ENCODE assay signal across 13 mouse cellular contexts in genomic region chr14:26675791-26676190, GRCm38 (mm10). TPM values are rescaled to one million over a fixed set of nuclear protein-coding genes. Genes with fewer than 3 reads are reported as not detected.
A peak's percentile ranks its signal among the peaks of the same experiment; 100 is the strongest.
DNase-seq lines count a peak whose midpoint lies in the region; ATAC-seq and TF ChIP-seq lines count a peak whose summit lies in the region.
"Had no signal": no experiment of that assay in that cellular context is flagged by ENCODE, and none has a peak within 500 bp of the region (broad histone marks: within the 10 kb centered on the region; RNA-seq: fewer than 3 reads in every experiment).

No protein-coding gene starts in this region.

- peak overlapping the region; percentile 25; the same call in 1 of the 2 replicates for H3K9ac ChIP-seq in heart, embryonic 14.5 days (ENCODE audit: low read length)
- H3K9ac ChIP-seq: hindbrain, embryonic 13.5 days had no signal

- H3K4me3 ChIP-seq in heart, embryonic 14.5 days (ENCODE audit: control insufficient read depth in 1 of 2, insufficient read depth in 1 of 2, low read depth in 1 of 2, low read length in 2 of 2), result no peak overlapping the region
- peak overlapping the region; percentile 33 for H3K4me3 ChIP-seq in E14TG2a.4 (replicated peaks; ENCODE audit: low read length)
- H3K4me3 ChIP-seq: hindbrain, embryonic 13.5 days had no signal

- no peak for ATAC-seq in heart, embryonic 14.5 days (ENCODE audit: insufficient number of reproducible peaks, insufficient read depth, low FRiP score, low read depth)
- peak; percentile 95 for ATAC-seq in erythroblast, adult 5-6 weeks (replicated peaks; ENCODE audit: low FRiP score, poor library complexity, severe bottlenecking)
- peak; percentile 96 for ATAC-seq in megakaryocyte progenitor cell, adult 5-6 weeks (replicated peaks; ENCODE audit: poor library complexity)
- no peak for ATAC-seq in inflammation-experienced regulatory T-cells, adult 6 months
- ATAC-seq: CD4-positive, CD25-positive, alpha-beta regulatory T cell, adult 4 months; midbrain, embryonic 16.5 days had no signal

- WGBS in heart, embryonic 14.5 days, result 63% methylated on average over 5 of the region's 5 CpGs

- TF ChIP-seq CTCF in E14TG2a.4 (conservative IDR thresholded peaks at IDR 0.05; ENCODE audit: low read length), result no peak

- no peaks in the 10 kb centered on the region for H3K4me1 ChIP-seq in heart, embryonic 14.5 days (ENCODE audit: control insufficient read depth in 2 of 2, insufficient read depth in 2 of 2, low read length in 2 of 2)
- peaks cover 50% of the 10 kb centered on the region for H3K4me1 ChIP-seq in E14TG2a.4 (replicated peaks; ENCODE audit: low read depth, low read length)
- H3K4me1 ChIP-seq: hindbrain, embryonic 13.5 days had no signal

- H3K36me3 ChIP-seq in heart, embryonic 14.5 days (ENCODE audit: control insufficient read depth, insufficient read depth, low read length), result no peaks in the 10 kb centered on the region
- H3K36me3 ChIP-seq in E14TG2a.4 (ENCODE audit: insufficient read depth, low read length), result no peaks in the 10 kb centered on the region
- H3K36me3 ChIP-seq: hindbrain, embryonic 13.5 days had no signal

- no peaks in the 10 kb centered on the region for H3K27me3 ChIP-seq in heart, embryonic 14.5 days (ENCODE audit: control insufficient read depth, insufficient read depth, low read length)
- H3K27me3 ChIP-seq in E14TG2a.4 (ENCODE audit: insufficient read depth, low read length), result no peaks in the 10 kb centered on the region

- H3K4me2 ChIP-seq in heart, embryonic 14.5 days (ENCODE audit: low read length), result peak overlapping the region; percentile 38
- H3K4me2 ChIP-seq: hindbrain, embryonic 13.5 days had no signal

- DNase-seq in heart, postnatal 4 days, result no peak
- DNase-seq in layer of hippocampus, adult 9-10 months (ENCODE audit: low spot score), result no peak
- no peak for DNase-seq in right cerebral cortex, postnatal 10 days (ENCODE audit: low spot score in 2 of 2)

- H3K27ac ChIP-seq in heart, embryonic 14.5 days (replicated peaks in 1 of 2; ENCODE audit: control insufficient read depth in 1 of 2, insufficient read depth in 1 of 2, low read depth in 2 of 2, low read length in 2 of 2), result no peak overlapping the region
- H3K27ac ChIP-seq: hindbrain, embryonic 13.5 days had no signal

- H3K9me3 ChIP-seq in heart, embryonic 14.5 days (ENCODE audit: control insufficient read depth, low read length), result no peaks in the 10 kb centered on the region
- no peaks in the 10 kb centered on the region for H3K9me3 ChIP-seq in E14TG2a.4 (ENCODE audit: low read length)
- H3K9me3 ChIP-seq: hindbrain, embryonic 13.5 days had no signal

RNA-seq across cellular contexts. Expression of gene Pde12, which starts 6.1 kb away (rescaled TPM):
- 8.6 and 8.7 TPM in 2 replicates for polyA plus RNA-seq in heart, embryonic 14.5 days (2014; fragmentation: Nextera tagmentation; extraction: Ambion mirVana)
- 1 to 10 TPM; 7.5 to 8.3 TPM for total RNA-seq in heart, postnatal 4 days (2021)
- 2.5 and 4.0 TPM in 2 replicates for total RNA-seq in erythroblast, adult 5-6 weeks (2015; ENCODE audit: low replicate concordance)
- total RNA-seq in erythroblast, adult 5-6 weeks (2017; ENCODE audit: low replicate concordance), result 3.1 and 3.7 TPM in 2 replicates
- 15.4 and 15.8 TPM in 2 replicates for total RNA-seq in megakaryocyte progenitor cell, adult 5-6 weeks (2015)
- 12.3 and 13.6 TPM in 2 replicates for total RNA-seq in megakaryocyte progenitor cell, adult 5-6 weeks (2017)
- 1 to 10 TPM; 3.5 to 5.6 (median 5.2) TPM for polyA plus RNA-seq in inflammation-experienced regulatory T-cells, adult 6 months (2017; shearing (Covaris generic))

RNA-seq across cellular contexts. Expression of gene Dnah12, which starts 17.3 kb away (rescaled TPM):
- 0.01 and 0.03 TPM in 2 replicates for polyA plus RNA-seq in heart, embryonic 14.5 days (2014; fragmentation: Nextera tagmentation; extraction: Ambion mirVana)
- under 1 TPM; 0.02 TPM for total RNA-seq in heart, postnatal 4 days (2021)
- total RNA-seq in erythroblast, adult 5-6 weeks (2015; ENCODE audit: low replicate concordance), result 0.21 and 0.38 TPM in 2 replicates
- 0.14 and 1.0 TPM in 2 replicates for total RNA-seq in erythroblast, adult 5-6 weeks (2017; ENCODE audit: low replicate concordance)
- total RNA-seq in megakaryocyte progenitor cell, adult 5-6 weeks (2015), result 0.49 and 0.64 TPM in 2 replicates
- 0.21 and 0.47 TPM in 2 replicates for total RNA-seq in megakaryocyte progenitor cell, adult 5-6 weeks (2017)
- under 1 TPM in 2 of 3 experiments, not detected in 1; 0.04 to 0.06 TPM for polyA plus RNA-seq in inflammation-experienced regulatory T-cells, adult 6 months (2017; shearing (Covaris generic))
- total RNA-seq: adrenal gland, postnatal 14 days; liver, adult 2 months had no signal
- polyA plus RNA-seq: liver, adult 2 months had no signal

RNA-seq across cellular contexts. Expression of gene Arf4, which starts 37.9 kb away (rescaled TPM):
- polyA plus RNA-seq in heart, embryonic 14.5 days (2014; fragmentation: Nextera tagmentation; extraction: Ambion mirVana), result 411 and 444 TPM in 2 replicates
- 100 to 1,000 TPM; 167 to 177 TPM for total RNA-seq in heart, postnatal 4 days (2021)
- total RNA-seq in erythroblast, adult 5-6 weeks (2015; ENCODE audit: low replicate concordance), result 66.7 and 100 TPM in 2 replicates
- total RNA-seq in erythroblast, adult 5-6 weeks (2017; ENCODE audit: low replicate concordance), result 10.5 and 37.7 TPM in 2 replicates
- 361 and 398 TPM in 2 replicates for total RNA-seq in megakaryocyte progenitor cell, adult 5-6 weeks (2015)
- total RNA-seq in megakaryocyte progenitor cell, adult 5-6 weeks (2017), result 88.2 and 105 TPM in 2 replicates
- 100 to 1,000 TPM; 244 to 322 (median 274) TPM for polyA plus RNA-seq in inflammation-experienced regulatory T-cells, adult 6 months (2017; shearing (Covaris generic))

Comparison
In these comparisons a context has a peak if more than half of its experiments do, and no peak if none do; other contexts are left out.
1. ATAC-seq: peak in erythroblast, adult 5-6 weeks (single experiment) and megakaryocyte progenitor cell, adult 5-6 weeks (single experiment); none in heart, embryonic 14.5 days (single experiment) and inflammation-experienced regulatory T-cells, adult 6 months (single experiment).